Mouse (Mus musculus) hindbrain, embryonic 16.5 days (tissue): ENCODE measurements around the gene Olfr610. TPM values are rescaled to one million over a fixed set of nuclear protein-coding genes. Genes with fewer than 3 reads are reported as not detected.

ENCODE experiments used
- polyA plus RNA-seq: library from polyadenylated mRNA; unstranded; fragments of >200 nt; fragmentation: Nextera tagmentation; extraction: Ambion mirVana; gene quantifications from 2 replicates; pipeline ENCODE4 v1.2.1, GENCODE M21; 2015

Olfr610 gene
- polyA plus RNA-seq, 1 experiment from 2014 or later: not detected

Other genes starting within 250 kb of the Olfr610 start
- not detected in 2 replicates for gene Olfr596, start 206.5 kb downstream of the Olfr610 start, polyA plus RNA-seq
- gene Olfr597, start 195.8 kb downstream of the Olfr610 start, polyA plus RNA-seq: not detected in 2 replicates
- not detected in 2 replicates for gene Olfr598, start 188.6 kb downstream of the Olfr610 start, polyA plus RNA-seq
- gene Olfr599, start 176.2 kb downstream of the Olfr610 start, polyA plus RNA-seq: not detected in 2 replicates
- gene Olfr600, start 162.5 kb downstream of the Olfr610 start, polyA plus RNA-seq: not detected in 2 replicates
- not detected in 2 replicates for gene Olfr601, start 149.5 kb downstream of the Olfr610 start, polyA plus RNA-seq
- not detected in 2 replicates for gene Olfr603, start 125.9 kb downstream of the Olfr610 start, polyA plus RNA-seq
- not detected in 2 replicates for gene Usp17lc, start 97.0 kb downstream of the Olfr610 start, polyA plus RNA-seq
- not detected in 2 replicates for gene Olfr605, start 66.7 kb downstream of the Olfr610 start, polyA plus RNA-seq
- gene Olfr606, start 63.1 kb downstream of the Olfr610 start, polyA plus RNA-seq: not detected in 2 replicates
- gene Olfr607, start 48.0 kb downstream of the Olfr610 start, polyA plus RNA-seq: not detected in 2 replicates
- not detected in 2 replicates for gene Olfr608, start 42.2 kb downstream of the Olfr610 start, polyA plus RNA-seq
- gene Olfr609, start 14.1 kb downstream of the Olfr610 start, polyA plus RNA-seq: not detected in 2 replicates
- gene Olfr611, start 8.7 kb upstream of the Olfr610 start, polyA plus RNA-seq: not detected in 2 replicates
- not detected in 2 replicates for gene Olfr612, start 30.6 kb upstream of the Olfr610 start, polyA plus RNA-seq
- not detected in 2 replicates for gene Olfr613, start 36.0 kb upstream of the Olfr610 start, polyA plus RNA-seq
- gene Olfr615, start 44.0 kb upstream of the Olfr610 start, polyA plus RNA-seq: not detected in 2 replicates
- not detected in 2 replicates for gene Olfr616, start 57.0 kb upstream of the Olfr610 start, polyA plus RNA-seq
- not detected in 2 replicates for gene Olfr617, start 60.9 kb upstream of the Olfr610 start, polyA plus RNA-seq
- gene Olfr618, start 78.0 kb upstream of the Olfr610 start, polyA plus RNA-seq: 0.16 TPM in 1 of 2 replicates, not detected in the other
- not detected in 2 replicates for gene Olfr619, start 88.5 kb upstream of the Olfr610 start, polyA plus RNA-seq
- gene Olfr620, start 100.4 kb upstream of the Olfr610 start, polyA plus RNA-seq: not detected in 2 replicates
- not detected in 2 replicates for gene Olfr622, start 130.6 kb upstream of the Olfr610 start, polyA plus RNA-seq
- not detected in 2 replicates for gene Olfr623, start 151.6 kb upstream of the Olfr610 start, polyA plus RNA-seq
- gene Olfr624, start 159.1 kb upstream of the Olfr610 start, polyA plus RNA-seq: not detected in 2 replicates
- gene Olfr625-ps1, start 170.6 kb upstream of the Olfr610 start, polyA plus RNA-seq: not detected in 2 replicates
- gene Olfr243, start 202.5 kb upstream of the Olfr610 start, polyA plus RNA-seq: not detected in 2 replicates
- gene Olfr628, start 218.3 kb upstream of the Olfr610 start, polyA plus RNA-seq: not detected in 2 replicates
- gene Olfr629, start 232.8 kb upstream of the Olfr610 start, polyA plus RNA-seq: not detected in 2 replicates
- not detected in 2 replicates for gene Olfr630, start 245.2 kb upstream of the Olfr610 start, polyA plus RNA-seq